Mouse (Mus musculus): Measurements from ENCODE around the gene Sltm.
"Not testable (repeated sequence)": the region's sequence is repeated elsewhere in the genome, so short reads cannot be mapped to it uniquely, and the experiment has no call there.

Gene Sltm

GRCm38 (mm10) chr9:70542305-70543041 lies at the start of gene Sltm:
Gene Sltm (plus strand): TSS chr9:70542754.
- peak; percentile 100 for DNase-seq

GRCm38 (mm10) chr9:70493038-70493437 lies 49.5 kb upstream of the Sltm start:
- DNase-seq, result no peak

GRCm38 (mm10) chr9:70496990-70497389 lies 45.6 kb upstream of the Sltm start:
- no peak for DNase-seq

GRCm38 (mm10) chr9:70502284-70503014 lies 40.1 kb upstream of the Sltm start:
- DNase-seq, result no peak

- peak; percentile 82 to 83 for DNase-seq
Measured at GRCm38 (mm10) chr9:70503015-70503603, 39.4 kb upstream of the Sltm start.

- peak; percentile 97 to 99 for DNase-seq
Measured at GRCm38 (mm10) chr9:70503626-70504041, 38.9 kb upstream of the Sltm start, which contains the start of gene Rnf111. Gene Rnf111 (minus strand): TSS chr9:70503725.

- DNase-seq, result no peak
Measured at GRCm38 (mm10) chr9:70506186-70506585, 36.4 kb upstream of the Sltm start.

GRCm38 (mm10) chr9:70506787-70507186 lies 35.8 kb upstream of the Sltm start:
- no peak for DNase-seq

- no peak for DNase-seq
Measured at GRCm38 (mm10) chr9:70509906-70510525, 32.5 kb upstream of the Sltm start.

GRCm38 (mm10) chr9:70510998-70511583 lies 31.5 kb upstream of the Sltm start:
- DNase-seq, result peak in 1 of 2 experiments; percentile 7

- no peak for DNase-seq
Measured at GRCm38 (mm10) chr9:70511681-70512080, 30.9 kb upstream of the Sltm start.

GRCm38 (mm10) chr9:70520651-70521050 lies 21.9 kb upstream of the Sltm start:
- no peak for DNase-seq

GRCm38 (mm10) chr9:70523813-70524212 lies 18.7 kb upstream of the Sltm start:
- no peak for DNase-seq

- DNase-seq, result no peak
Measured at GRCm38 (mm10) chr9:70524366-70524765, 18.2 kb upstream of the Sltm start.

- no peak for DNase-seq
Measured at GRCm38 (mm10) chr9:70533328-70533727, 9.2 kb upstream of the Sltm start.

GRCm38 (mm10) chr9:70541584-70541983 lies 970 bp upstream of the Sltm start:
- DNase-seq, result peak; percentile 10 to 19

- peak; percentile 81 to 82 for DNase-seq
Measured at GRCm38 (mm10) chr9:70543048-70543880, 710 bp downstream of the Sltm start.

- DNase-seq, result peak in 1 of 2 experiments; percentile 11
Measured at GRCm38 (mm10) chr9:70543985-70544384, 1.4 kb downstream of the Sltm start.

GRCm38 (mm10) chr9:70544831-70545230 lies 2.3 kb downstream of the Sltm start:
- no peak for DNase-seq

- not testable (repeated sequence) for DNase-seq
Measured at GRCm38 (mm10) chr9:70546576-70546975, 4.0 kb downstream of the Sltm start.

GRCm38 (mm10) chr9:70548304-70548703 lies 5.8 kb downstream of the Sltm start:
- DNase-seq, result no peak

- no peak for DNase-seq
Measured at GRCm38 (mm10) chr9:70551524-70551923, 9.0 kb downstream of the Sltm start.

Measured in cerebellum, postnatal 10 days (tissue).